Mouse (Mus musculus) kidney, adult 2 months (tissue): Measurements from ENCODE around the gene Sgpp1. TPM values are rescaled to one million over a fixed set of nuclear protein-coding genes. Genes with fewer than 3 reads are reported as not detected.
"Not testable (repeated sequence)": the region's sequence is repeated elsewhere in the genome, so short reads cannot be mapped to it uniquely, and the experiment has no call there.

Experiments used
- DNase-seq: peaks from one replicate; pipeline ENCODE4 v3.0.0; 2021
- H3K27ac ChIP-seq: fragments of 200-500 bp; 2 replicates; pipeline ENCODE4 v1.5.1; 2012; ENCODE audit warnings: low read depth, low read length, control low read depth, inconsistent platforms; ENCODE audit not compliant: insufficient read depth
- H3K27me3 ChIP-seq: fragments of 200-500 bp; replicated peaks from 2 replicates; pipeline ENCODE4 v1.6.1; 2012; ENCODE audit warnings: mild to moderate bottlenecking, moderate library complexity, low read length, inconsistent platforms; ENCODE audit not compliant: control insufficient read depth, insufficient read depth
- H3K36me3 ChIP-seq: fragments of 200-500 bp; 2 replicates; pipeline ENCODE4 v1.6.1; 2012; ENCODE audit warnings: mild to moderate bottlenecking, moderate library complexity, low read length, inconsistent platforms; ENCODE audit not compliant: control insufficient read depth, insufficient read depth
- H3K4me1 ChIP-seq: fragments of 200-500 bp; 2 replicates; pipeline ENCODE4 v1.6.1; 2011; ENCODE audit warnings: low read length; ENCODE audit not compliant: control insufficient read depth, insufficient read depth
- H3K4me3 ChIP-seq: fragments of 200-500 bp; 2 replicates; pipeline ENCODE4 v1.5.1; 2011; ENCODE audit warnings: mild to moderate bottlenecking, low read depth, low read length, control low read depth; ENCODE audit not compliant: insufficient read depth
- CTCF ChIP-seq: fragments of 200-500 bp; conservative IDR thresholded peaks from 2 replicates; pipeline ENCODE4 v1.5.1; 2011; ENCODE audit warnings: low read depth, mild to moderate bottlenecking, control low read depth, low read length, moderate library complexity, mixed read lengths; ENCODE audit not compliant: insufficient read depth, insufficient read length
- POLR2A ChIP-seq: fragments of 200-500 bp; IDR thresholded peaks from one replicate; pipeline ENCODE4 v1.6.1; 2011; ENCODE audit warnings: low read depth, low read length, control low read depth
- WGBS: fragments of 180-500 bp; shearing (Covaris S2); methylation state at CpG from one replicate; pipeline ENCODE4 v1.1.7; 2018; 5-methylcytosine and 5-hydroxymethylcytosine counted together
- polyA plus RNA-seq: library from polyadenylated mRNA; depleted of rRNA; stranded (reverse); fragments of >200 nt; gene quantifications from 2 replicates; pipeline ENCODE4 v1.2.3, GENCODE M21; 2012

Gene Sgpp1
- polyA plus RNA-seq, 1 experiment: 78.3 TPM

DNA sequence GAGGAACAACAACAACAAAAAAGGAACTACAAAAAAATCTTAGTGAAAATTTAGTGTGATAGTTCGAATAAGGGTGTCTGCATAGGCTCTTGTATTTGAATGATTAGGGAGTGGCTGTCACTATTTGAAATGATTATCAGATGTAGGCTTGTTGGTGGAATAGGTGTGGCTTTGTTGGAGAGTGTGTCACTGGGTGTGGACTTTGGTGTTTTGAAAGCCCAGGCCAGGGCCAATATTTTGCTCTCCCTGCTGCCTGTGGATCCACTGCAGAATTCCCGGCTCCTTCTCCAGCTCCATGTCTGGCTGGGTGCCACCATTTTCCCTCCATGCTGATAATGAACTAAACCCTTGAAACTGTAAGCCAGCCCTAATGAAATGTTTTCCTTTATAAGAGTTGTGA is 26.0 kb downstream of the Sgpp1 start:
- TF ChIP-seq CTCF (no peak), POLR2A (no peak)
- WGBS: 69% methylated on average over 2 of the region's 2 CpGs
- no peak overlapping the region for H3K4me3 ChIP-seq
- DNase-seq: no peak
- H3K27ac ChIP-seq: no peak overlapping the region
- peaks cover 3% of the 10 kb centered on the region; the same call in 1 of the 2 replicates for H3K4me1 ChIP-seq
- H3K27me3 ChIP-seq: no peaks in the 10 kb centered on the region
- H3K36me3 ChIP-seq: no peaks in the 10 kb centered on the region

- H3K27ac ChIP-seq: peak overlapping the region; percentile 12; the same call in 1 of the 2 replicates
- DNase-seq: peak; percentile 90
These were observed 28.9 kb downstream of the Sgpp1 start for GRCm38 (mm10) chr12:75706670-75707069.

GRCm38 (mm10) chr12:75702739-75703122 is 32.8 kb downstream of the Sgpp1 start:
- no peak for TF ChIP-seq POLR2A
- no peak for TF ChIP-seq CTCF
- Histone ChIP-seq H3K36me3 (no peaks in the 10 kb centered on the region), H3K4me3 (no peak overlapping the region), H3K27me3 (no peaks in the 10 kb centered on the region), H3K27ac (no peak overlapping the region), H3K4me1 (peaks cover 7% of the 10 kb centered on the region)
- DNase-seq: no peak
- WGBS: 83% methylated on average over 3 of the region's 3 CpGs

More at GRCm38 (mm10) chr12:75706670-75707069, 28.9 kb downstream of the Sgpp1 start:
- Histone ChIP-seq H3K27me3 (no peaks in the 10 kb centered on the region), H3K36me3 (no peaks in the 10 kb centered on the region), H3K4me1 (peaks cover 7% of the 10 kb centered on the region), H3K4me3 (no peak overlapping the region)
- TF ChIP-seq POLR2A (no peak), CTCF (no peak)
- WGBS: 27% methylated on average over 7 of the region's 7 CpGs

DNA sequence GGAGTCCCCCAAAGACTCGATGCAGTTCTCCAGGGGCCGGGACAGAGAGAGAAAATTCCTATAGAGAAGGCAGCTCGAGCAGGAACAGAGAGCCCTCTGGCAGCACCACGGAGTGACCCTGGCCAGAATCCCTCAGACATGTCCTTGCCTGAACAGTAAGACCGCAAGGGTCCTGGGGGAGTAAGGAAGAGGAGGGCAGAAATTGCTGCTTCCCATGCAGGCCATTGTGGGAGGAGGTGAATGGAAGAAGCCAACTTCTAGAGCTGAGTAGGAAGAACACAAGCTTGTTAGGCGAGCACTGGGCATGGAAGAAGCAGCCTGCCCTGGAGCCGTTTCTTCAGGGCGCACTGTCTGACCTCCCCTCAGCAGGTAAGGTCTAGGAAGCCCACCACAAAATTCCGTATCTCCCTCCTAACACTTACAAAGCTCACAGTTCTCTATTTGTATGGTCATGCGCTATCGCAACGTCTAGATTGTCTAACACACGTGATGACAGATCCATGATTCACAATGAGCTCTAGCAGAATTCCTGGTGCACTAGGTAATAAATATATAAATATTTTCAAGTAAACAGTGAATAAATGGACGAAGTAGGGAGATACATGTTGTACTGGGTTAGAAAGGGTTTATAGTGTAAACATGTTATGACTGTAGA is 33.3 kb downstream of the Sgpp1 start:
- WGBS: 60% methylated on average over 14 of the region's 14 CpGs
- TF ChIP-seq POLR2A (no peak), CTCF (no peak)
- H3K27me3 ChIP-seq: no peaks in the 10 kb centered on the region
- H3K4me1 ChIP-seq: peaks cover 7% of the 10 kb centered on the region
- peak; percentile 21 for DNase-seq
- peak overlapping the region; percentile 49; the same call in 1 of the 2 replicates for H3K27ac ChIP-seq
- H3K4me3 ChIP-seq: peak overlapping the region; percentile 30
- H3K36me3 ChIP-seq: no peaks in the 10 kb centered on the region

GRCm38 (mm10) chr12:75701173-75702083 is 34.1 kb downstream of the Sgpp1 start:
- no peaks in the 10 kb centered on the region for H3K36me3 ChIP-seq
- peak; percentile 77 for DNase-seq
- WGBS: 27% methylated on average over 21 of the region's 21 CpGs
- H3K4me3 ChIP-seq: peak overlapping the region; percentile 30
- peak overlapping the region; percentile 49; the same call in 1 of the 2 replicates for H3K27ac ChIP-seq
- TF ChIP-seq CTCF (no peak), POLR2A (no peak)
- peaks cover 4% of the 10 kb centered on the region for H3K4me1 ChIP-seq
- H3K27me3 ChIP-seq: no peaks in the 10 kb centered on the region

DNA sequence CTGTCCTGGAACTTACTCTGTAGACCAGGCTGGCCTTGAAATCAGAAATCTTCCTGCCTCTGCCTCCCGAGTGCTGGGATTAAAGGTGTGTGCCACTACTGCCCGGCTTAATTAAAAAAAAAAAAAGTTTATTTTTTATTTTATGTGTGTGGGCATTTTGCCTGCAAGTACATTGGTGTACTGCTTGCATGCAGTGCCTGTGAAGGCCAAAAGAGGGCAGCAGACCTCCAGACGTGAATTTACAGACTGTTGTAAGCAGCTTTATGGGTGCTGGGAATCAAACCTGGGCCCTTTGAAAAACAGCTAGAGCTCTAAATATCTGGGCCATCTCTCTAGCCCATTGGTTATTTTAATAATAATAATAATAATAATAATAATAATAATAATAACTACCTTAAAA is 36.8 kb downstream of the Sgpp1 start:
- WGBS: 97% methylated on average over 3 of the region's 3 CpGs
- DNase-seq: no peak
- Histone ChIP-seq H3K4me3 (no peak overlapping the region), H3K4me1 (peaks cover 4% of the 10 kb centered on the region), H3K27ac (no peak overlapping the region), H3K36me3 (no peaks in the 10 kb centered on the region), H3K27me3 (no peaks in the 10 kb centered on the region)
- TF ChIP-seq POLR2A (no peak), CTCF (0 out of 2 replicates have a peak, but pooled peaks have one; percentile 21)

DNA sequence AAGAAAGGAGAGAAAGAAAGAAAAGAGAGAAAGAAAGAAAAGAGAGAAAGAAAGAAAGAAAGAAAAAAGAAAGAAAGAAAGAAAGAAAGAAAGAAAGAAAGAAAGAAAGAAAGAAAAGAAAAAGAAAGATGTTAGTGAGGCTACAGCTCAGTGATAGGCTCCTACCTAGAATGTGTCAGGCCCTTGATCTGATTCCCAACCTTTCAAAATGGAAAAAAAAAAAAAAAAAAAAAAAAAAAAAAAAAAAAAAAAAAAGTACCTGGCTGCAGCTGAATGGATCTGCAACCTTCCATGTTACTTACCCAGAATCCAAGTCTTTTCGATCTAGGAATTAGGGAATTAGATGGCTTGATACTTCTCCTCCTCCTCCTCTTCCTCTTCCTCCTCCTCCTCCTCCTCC is 39.7 kb downstream of the Sgpp1 start:
- not testable (repeated sequence) for H3K4me1 ChIP-seq, H3K4me3 ChIP-seq, H3K36me3 ChIP-seq, DNase-seq, H3K27ac ChIP-seq, H3K27me3 ChIP-seq
- WGBS: 100% methylated on average over 1 of the region's 1 CpGs
